In the genomic region with DNA sequence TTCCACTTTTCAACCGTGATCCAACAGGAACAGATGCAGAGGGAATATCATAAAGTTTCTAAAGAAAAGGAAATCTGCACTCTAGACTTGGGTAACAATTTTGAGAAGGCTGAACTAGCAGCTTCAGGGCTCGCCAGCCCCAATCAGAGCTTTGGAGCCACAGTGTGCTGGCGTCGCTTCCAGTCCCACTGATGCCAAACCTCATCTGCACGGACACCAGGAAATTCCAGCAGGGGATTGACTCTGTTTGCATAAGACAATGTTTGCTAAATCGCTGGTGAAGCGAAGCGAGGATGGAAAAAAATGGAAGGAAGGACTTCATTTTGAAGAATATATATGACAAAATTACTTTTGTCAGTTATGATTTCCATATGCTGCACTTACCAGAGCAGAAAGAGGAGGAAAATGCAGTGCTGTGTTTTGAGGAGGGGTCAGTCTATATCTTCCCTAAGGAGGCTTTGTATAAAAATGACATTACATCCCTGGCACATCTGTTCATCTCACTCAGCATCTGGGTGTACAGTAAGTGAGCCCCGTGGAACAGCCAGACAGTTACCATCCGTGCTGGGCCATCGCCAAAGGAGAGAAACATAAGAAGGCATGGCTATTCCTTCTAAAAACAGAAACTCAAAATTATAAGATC, we compare ENCODE assay signal across 21 mouse cellular contexts.
DNase-seq lines count a peak whose midpoint lies in the region; ATAC-seq and TF ChIP-seq lines count a peak whose summit lies in the region.
"Had no signal": no experiment of that assay in that cellular context is flagged by ENCODE, and none has a peak within 500 bp of the region (broad histone marks: within the 10 kb centered on the region; RNA-seq: fewer than 3 reads in every experiment).

No protein-coding gene starts in this region.

- H3K4me3 ChIP-seq in gastrocnemius, adult 2 months, result no peak overlapping the region
- no peak overlapping the region for H3K4me3 ChIP-seq in lung, embryonic 16.5 days (ENCODE audit: low read length)
- no peak overlapping the region for H3K4me3 ChIP-seq in lung, adult 2 months (replicated peaks; ENCODE audit: extremely low read depth, low read depth, low read length)
- 0 out of 2 replicates have a peak overlapping the region, but pooled peaks have one; percentile 2 for H3K4me3 ChIP-seq in embryonic facial prominence, embryonic 13.5 days
- H3K4me3 ChIP-seq: forebrain, embryonic 13.5 days; heart, embryonic 13.5 days; hindbrain, embryonic 12.5 days had no signal

- peak; percentile 84 for ATAC-seq in lung, embryonic 16.5 days (ENCODE audit: low read depth)
- ATAC-seq in embryonic facial prominence, embryonic 13.5 days (ENCODE audit: insufficient number of reproducible peaks, insufficient read depth, low FRiP score, low TSS enrichment, low read depth), result no peak
- ATAC-seq: activated CD4-positive, CD25-positive, alpha-beta regulatory T cell, adult 4 months; forebrain, embryonic 13.5 days; forebrain, postnatal 0 days; hindbrain, embryonic 16.5 days; inflammation-experienced regulatory T-cells, adult 6 months had no signal

- intact Hi-C loops in gastrocnemius, adult 2 months (cut with DNase I), result no loop called here
- intact Hi-C loops in gastrocnemius, postnatal 14 days (cut with DNase I; ENCODE audit: low total_unique reads), result no loop called here

- peak overlapping the region; percentile 28; the same call in 1 of the 2 replicates for H3K4me2 ChIP-seq in lung, embryonic 16.5 days (ENCODE audit: low read depth, low read length)
- H3K4me2 ChIP-seq in embryonic facial prominence, embryonic 13.5 days, result peak overlapping the region; percentile 45
- H3K4me2 ChIP-seq: forebrain, embryonic 13.5 days; heart, embryonic 13.5 days; hindbrain, embryonic 12.5 days had no signal

- peaks cover 6% of the 10 kb centered on the region; the same call in 1 of the 2 replicates for H3K4me1 ChIP-seq in lung, embryonic 16.5 days (replicated peaks; ENCODE audit: control insufficient read depth, insufficient read depth, low read length)
- H3K4me1 ChIP-seq in lung, adult 2 months (ENCODE audit: control insufficient read depth, insufficient read depth, low read length), result no peaks in the 10 kb centered on the region
- peaks cover 25% of the 10 kb centered on the region for H3K4me1 ChIP-seq in embryonic facial prominence, embryonic 13.5 days
- H3K4me1 ChIP-seq: heart, embryonic 13.5 days had no signal

- H3K9me3 ChIP-seq in lung, embryonic 16.5 days (ENCODE audit: control insufficient read depth, low read length), result no peaks in the 10 kb centered on the region
- H3K9me3 ChIP-seq in embryonic facial prominence, embryonic 13.5 days, result no peaks in the 10 kb centered on the region
- H3K9me3 ChIP-seq: forebrain, embryonic 13.5 days; heart, embryonic 13.5 days; hindbrain, embryonic 12.5 days had no signal

- no peaks in the 10 kb centered on the region for H3K27me3 ChIP-seq in lung, embryonic 16.5 days (ENCODE audit: control insufficient read depth, insufficient read depth, low read depth, low read length)
- H3K27me3 ChIP-seq in embryonic facial prominence, embryonic 13.5 days, result no peaks in the 10 kb centered on the region; the same call in 1 of the 2 replicates
- H3K27me3 ChIP-seq: forebrain, embryonic 13.5 days; heart, embryonic 13.5 days; hindbrain, embryonic 12.5 days had no signal

- no peak overlapping the region for H3K9ac ChIP-seq in lung, embryonic 16.5 days (ENCODE audit: low read length)
- no peak overlapping the region for H3K9ac ChIP-seq in embryonic facial prominence, embryonic 13.5 days
- H3K9ac ChIP-seq: forebrain, embryonic 13.5 days; forebrain, postnatal 0 days; heart, embryonic 13.5 days; hindbrain, embryonic 12.5 days had no signal

- no peaks in the 10 kb centered on the region for H3K36me3 ChIP-seq in lung, embryonic 16.5 days (ENCODE audit: control insufficient read depth, insufficient read depth, low read length)
- no peaks in the 10 kb centered on the region for H3K36me3 ChIP-seq in embryonic facial prominence, embryonic 13.5 days
- H3K36me3 ChIP-seq: heart, embryonic 13.5 days; hindbrain, embryonic 12.5 days had no signal

- no peak overlapping the region for H3K27ac ChIP-seq in gastrocnemius, adult 2 months
- H3K27ac ChIP-seq in lung, embryonic 16.5 days (ENCODE audit: low read length), result peak overlapping the region; percentile 41
- H3K27ac ChIP-seq in embryonic facial prominence, embryonic 13.5 days, result peak overlapping the region; percentile 66
- H3K27ac ChIP-seq: forebrain, embryonic 13.5 days; heart, embryonic 13.5 days; hindbrain, embryonic 12.5 days had no signal

- WGBS in lung, embryonic 16.5 days, result 35% methylated on average over 11 of the region's 11 CpGs
- WGBS in lung, adult 2 months, result 49% methylated on average over 11 of the region's 11 CpGs
- 36% methylated on average over 11 of the region's 11 CpGs for WGBS in embryonic facial prominence, embryonic 13.5 days

- no peak for TF ChIP-seq POLR2A in lung, adult 2 months (IDR thresholded peaks at IDR 0.05; ENCODE audit: borderline replicate concordance, extremely low read depth, low read depth, low read length)

- no peak for TF ChIP-seq CTCF in gastrocnemius, adult 2 months (IDR thresholded peaks at IDR 0.05)
- no peak for TF ChIP-seq CTCF in lung, adult 2 months (IDR thresholded peaks at IDR 0.05; ENCODE audit: insufficient read depth, low read length)

- DNase-seq in gastrocnemius, adult 2 months, result peak; percentile 38
- no peak for DNase-seq in gastrocnemius, adult 8-10 months (ENCODE audit: low spot score in 2 of 2)
- DNase-seq in lung, adult 2 months, result no peak
- peak; percentile 13 for DNase-seq in gastrocnemius, postnatal 14 days
- DNase-seq in kidney, adult 11 months, result no peak
- no peak for DNase-seq in T-cell, adult 2 months (ENCODE audit: low spot score)
- DNase-seq: adrenal gland, postnatal 14 days; cerebellum, adult 11-12 months; cerebellum, adult 9-10 months; cerebellum, postnatal 25 days; forebrain, postnatal 0 days; heart, adult 11 months; heart, postnatal 4 days had no signal

Comparison
In these comparisons a context has a peak if more than half of its experiments do, and no peak if none do; other contexts are left out.
1. DNase-seq: peak in gastrocnemius, adult 2 months (single experiment) and gastrocnemius, postnatal 14 days (single experiment); none in gastrocnemius, adult 8-10 months (0 of 2), lung, adult 2 months (single experiment), kidney, adult 11 months (single experiment) and T-cell, adult 2 months (single experiment).